Comparison of ENCODE assay signal across 11 mouse cellular contexts in genomic region chr4:32244092-32244745, GRCm38 (mm10). TPM values are rescaled to one million over a fixed set of nuclear protein-coding genes. Genes with fewer than 3 reads are reported as not detected.
DNase-seq lines count a peak whose midpoint lies in the region; ATAC-seq and TF ChIP-seq lines count a peak whose summit lies in the region.
"Had no signal": no experiment of that assay in that cellular context is flagged by ENCODE, and none has a peak within 500 bp of the region (broad histone marks: within the 10 kb centered on the region; RNA-seq: fewer than 3 reads in every experiment).

No protein-coding gene starts in this region.

- H3K4me1 ChIP-seq in heart, embryonic 11.5 days (ENCODE audit: control insufficient read depth, insufficient read depth, low read length), result peaks cover 51% of the 10 kb centered on the region
- peaks cover 22% of the 10 kb centered on the region; the same call in 1 of the 2 replicates for H3K4me1 ChIP-seq in lung, postnatal 0 days (ENCODE audit: insufficient read depth, low read depth, low read length)
- H3K4me1 ChIP-seq in midbrain, embryonic 11.5 days (ENCODE audit: control insufficient read depth, insufficient read depth, low read length), result peaks cover 55% of the 10 kb centered on the region

- no peaks in the 10 kb centered on the region for H3K36me3 ChIP-seq in heart, embryonic 11.5 days (ENCODE audit: control insufficient read depth, insufficient read depth, low read length)
- no peaks in the 10 kb centered on the region for H3K36me3 ChIP-seq in lung, postnatal 0 days (ENCODE audit: insufficient read depth, low read length)
- no peaks in the 10 kb centered on the region for H3K36me3 ChIP-seq in midbrain, embryonic 11.5 days (ENCODE audit: control insufficient read depth, insufficient read depth, low read length)
- H3K36me3 ChIP-seq: limb, embryonic 15.5 days had no signal

- 37% methylated on average over 18 of the region's 18 CpGs for WGBS in heart, embryonic 11.5 days (ENCODE audit: insufficient replicate concordance)
- WGBS in lung, postnatal 0 days, result 52% methylated on average over 18 of the region's 18 CpGs
- 60% methylated on average over 18 of the region's 18 CpGs for WGBS in midbrain, embryonic 11.5 days

- no peak for ATAC-seq in heart, embryonic 11.5 days (replicated peaks; ENCODE audit: insufficient number of reproducible peaks, low FRiP score, low TSS enrichment)
- ATAC-seq in lung, postnatal 0 days, result no peak
- no peak for ATAC-seq in midbrain, embryonic 11.5 days (ENCODE audit: low FRiP score)
- ATAC-seq: inflammation-experienced regulatory T-cells, adult 6 months had no signal

- DNase-seq in heart, adult 8-10 months (ENCODE audit: low spot score), result no peak
- peak; percentile 39 for DNase-seq in lung, postnatal 0 days (ENCODE audit: low spot score)
- no peak for DNase-seq in lung, postnatal 36 days
- peak; percentile 90 for DNase-seq in midbrain, embryonic 11.5 days (ENCODE audit: low spot score, missing footprints)
- no peak for DNase-seq in right cerebral cortex, postnatal 25 days
- DNase-seq in spleen, postnatal 4 days (ENCODE audit: low spot score in 2 of 2), result no peak
- DNase-seq in liver, result no peak

- no peak for TF ChIP-seq EP300 in lung, postnatal 0 days (IDR thresholded peaks at IDR 0.05)

- H3K9ac ChIP-seq in heart, embryonic 11.5 days (ENCODE audit: low read depth, low read length), result 0 out of 2 replicates have a peak overlapping the region, but pooled peaks have one; percentile 3
- no peak overlapping the region for H3K9ac ChIP-seq in lung, postnatal 0 days (replicated peaks; ENCODE audit: low read depth)
- no peak overlapping the region for H3K9ac ChIP-seq in midbrain, embryonic 11.5 days (ENCODE audit: low read length)
- H3K9ac ChIP-seq: limb, embryonic 15.5 days had no signal

- H3K27me3 ChIP-seq in heart, embryonic 11.5 days (ENCODE audit: control insufficient read depth, insufficient read depth, low read length), result no peaks in the 10 kb centered on the region
- H3K27me3 ChIP-seq in lung, postnatal 0 days (replicated peaks; ENCODE audit: insufficient read depth, low read length), result no peaks in the 10 kb centered on the region
- H3K27me3 ChIP-seq in midbrain, embryonic 11.5 days (ENCODE audit: control insufficient read depth, insufficient read depth, low read length), result no peaks in the 10 kb centered on the region; the same call in 1 of the 2 replicates
- H3K27me3 ChIP-seq: limb, embryonic 15.5 days had no signal

- H3K9me3 ChIP-seq in heart, embryonic 11.5 days (replicated peaks; ENCODE audit: control insufficient read depth, low read length), result no peaks in the 10 kb centered on the region
- H3K9me3 ChIP-seq in lung, postnatal 0 days (ENCODE audit: low read length), result no peaks in the 10 kb centered on the region
- no peaks in the 10 kb centered on the region for H3K9me3 ChIP-seq in midbrain, embryonic 11.5 days (ENCODE audit: control insufficient read depth, low read length)
- H3K9me3 ChIP-seq: limb, embryonic 15.5 days had no signal

- H3K27ac ChIP-seq in heart, embryonic 11.5 days (ENCODE audit: low read depth, low read length), result peak overlapping the region; percentile 65
- H3K27ac ChIP-seq in lung, postnatal 0 days (ENCODE audit: low read length), result no peak overlapping the region
- no peak overlapping the region; the same call in 1 of the 2 replicates for H3K27ac ChIP-seq in midbrain, embryonic 11.5 days (ENCODE audit: low read depth, low read length)
- H3K27ac ChIP-seq: limb, embryonic 15.5 days had no signal

- no peak overlapping the region for H3K4me3 ChIP-seq in heart, embryonic 11.5 days (ENCODE audit: low read depth, low read length)
- no peak overlapping the region for H3K4me3 ChIP-seq in lung, postnatal 0 days (ENCODE audit: low read depth, low read length)
- no peak overlapping the region for H3K4me3 ChIP-seq in midbrain, embryonic 11.5 days (ENCODE audit: low read depth, low read length)
- H3K4me3 ChIP-seq: limb, embryonic 15.5 days had no signal

- peak overlapping the region; percentile 22 for H3K4me2 ChIP-seq in heart, embryonic 11.5 days
- no peak overlapping the region for H3K4me2 ChIP-seq in lung, postnatal 0 days (replicated peaks; ENCODE audit: low read depth, low read length)
- H3K4me2 ChIP-seq in midbrain, embryonic 11.5 days, result no peak overlapping the region
- H3K4me2 ChIP-seq: limb, embryonic 15.5 days had no signal

- no peak for TF ChIP-seq CTCF in lung, postnatal 0 days (IDR thresholded peaks at IDR 0.05)

RNA-seq across cellular contexts. Expression of gene Bach2, which starts 5.6 kb away (rescaled TPM):
- polyA plus RNA-seq in heart, embryonic 11.5 days (2014; fragmentation: Nextera tagmentation; extraction: Ambion mirVana), result 8.0 and 9.0 TPM in 2 replicates
- total RNA-seq in heart, adult 8-10 months (2022), result 1 to 10 TPM; 2.4 to 6.9 (median 4.2) TPM
- polyA plus RNA-seq in lung, postnatal 0 days (2015; fragmentation: Nextera tagmentation; extraction: Ambion mirVana), result 8.7 and 8.8 TPM in 2 replicates
- polyA plus RNA-seq in midbrain, embryonic 11.5 days (2014; fragmentation: Nextera tagmentation; extraction: Ambion mirVana), result 11.2 and 13.2 TPM in 2 replicates
- total RNA-seq: MEL had no signal

Comparison
In these comparisons a context has a peak if more than half of its experiments do, and no peak if none do; other contexts are left out.
1. DNase-seq: peak in lung, postnatal 0 days (single experiment) and midbrain, embryonic 11.5 days (single experiment); none in heart, adult 8-10 months (single experiment), lung, postnatal 36 days (single experiment), right cerebral cortex, postnatal 25 days (single experiment), spleen, postnatal 4 days (0 of 2) and liver (single experiment).